In genomic region chr1:133790011-133790410, GRCm38 (mm10) we compare ENCODE assay signal across 13 mouse cellular contexts.
"Had no signal": no experiment of that assay in that cellular context is flagged by ENCODE, and none has a peak within 500 bp of the region (broad histone marks: within the 10 kb centered on the region; RNA-seq: fewer than 3 reads in every experiment).

No protein-coding gene starts in this region.

- DNase-seq: gastrocnemius, postnatal 14 days; gastrocnemius, postnatal 36 days; heart, adult 11 months; heart, adult 2 months; kidney, adult 11 months; kidney, adult 2 months; kidney, adult 9 months; kidney, postnatal 14 days; kidney, postnatal 36 days; liver had no signal

- ATAC-seq: hindbrain, postnatal 0 days; intestine, embryonic 16.5 days; liver, embryonic 12.5 days had no signal
